Mouse (Mus musculus) liver, embryonic 14.5 days (tissue): ENCODE measurements around the gene Ppp1cb. TPM values are rescaled to one million over a fixed set of nuclear protein-coding genes. Genes with fewer than 3 reads are reported as not detected.

ENCODE experiments used
- ATAC-seq: fragments of 200-750 bp; cut with Nextera tagmentation; 2 replicates; pipeline ENCODE4 v1.8.0; 2017; ENCODE audit warnings: moderate number of reproducible peaks, mild to moderate bottlenecking, moderate library complexity; ENCODE audit not compliant: insufficient read depth
- DNase-seq, 3 experiments: peaks; one replicate each; pipeline ENCODE4 v3.0.0-alpha.2; 2012 to 2013; ENCODE audit warnings: low read depth in 3 of 3, low spot score in 3 of 3
- H3K27ac ChIP-seq: fragments of 300-500 bp; sonication (generic); 2 replicates; pipeline ENCODE4 v1.5.1; 2014; ENCODE audit warnings: moderate library complexity, mild to moderate bottlenecking, control low read depth, inconsistent platforms
- H3K27me3 ChIP-seq: fragments of 300-500 bp; sonication (generic); 2 replicates; pipeline ENCODE4 v1.6.1; 2014; ENCODE audit warnings: mild to moderate bottlenecking, low read length, moderate library complexity; ENCODE audit not compliant: control insufficient read depth, insufficient read depth
- H3K36me3 ChIP-seq: fragments of 300-500 bp; sonication (generic); replicated peaks from 2 replicates; pipeline ENCODE4 v1.6.1; 2014; ENCODE audit warnings: low read depth; ENCODE audit not compliant: control insufficient read depth, insufficient read depth
- H3K4me1 ChIP-seq, 2 experiments: fragments of 200-500 bp in 1 of 2; fragments of 300-500 bp in 1 of 2; sonication (generic) in 1 of 2; replicated peaks; 2 replicates each; pipeline ENCODE4 v1.6.1; 2012 to 2014; ENCODE audit warnings: antibody characterized with exemption in 1 of 2, inconsistent platforms in 1 of 2, low read length in 1 of 2; ENCODE audit not compliant: control insufficient read depth in 2 of 2, insufficient read depth in 2 of 2
- H3K4me2 ChIP-seq: fragments of 300-500 bp; sonication (generic); 2 replicates; pipeline ENCODE4 v1.6.1; 2014; ENCODE audit warnings: low read depth, mild to moderate bottlenecking, control low read depth, moderate library complexity
- H3K4me3 ChIP-seq, 2 experiments: fragments of 200-500 bp in 1 of 2; fragments of 300-500 bp in 1 of 2; sonication (generic) in 1 of 2; 2 replicates each; pipeline ENCODE4 v1.5.1; 2012 to 2014; ENCODE audit warnings: low read depth in 2 of 2, low read length in 2 of 2, mild to moderate bottlenecking in 2 of 2, control low read depth in 1 of 2, inconsistent platforms in 1 of 2, moderate library complexity in 1 of 2; ENCODE audit not compliant: insufficient read depth in 1 of 2
- H3K9ac ChIP-seq: fragments of 300-500 bp; sonication (generic); replicated peaks from 2 replicates; pipeline ENCODE4 v1.6.1; 2014; ENCODE audit warnings: mild to moderate bottlenecking, control low read depth, moderate library complexity
- H3K9me3 ChIP-seq: fragments of 300-500 bp; sonication (generic); 2 replicates; pipeline ENCODE4 v1.6.1; 2016; ENCODE audit warnings: low read length, mixed read lengths; ENCODE audit not compliant: control insufficient read depth
- CTCF ChIP-seq: IDR thresholded peaks from 2 replicates; pipeline ENCODE4 v1.5.1; 2016; ENCODE audit warnings: antibody characterized with exemption, low read depth, control low read depth
- EP300 ChIP-seq: IDR thresholded peaks from 2 replicates; pipeline ENCODE4 v1.6.1; 2016; ENCODE audit warnings: antibody characterized with exemption, low read depth
- WGBS: fragments of 180-500 bp; shearing (Covaris S2); extraction: QIAGEN DNeasy Blood & Tissue Kit; methylation state at CpG from one replicate; pipeline ENCODE4 v1.1.7; 2014; ENCODE audit not compliant: insufficient replicate concordance; 5-methylcytosine and 5-hydroxymethylcytosine counted together
- polyA plus RNA-seq, 2 experiments: library from polyadenylated mRNA; depleted of rRNA in 1 of 2; stranded (reverse) in 1 of 2; unstranded in 1 of 2; fragments of >200 nt; fragmentation: Nextera tagmentation in 1 of 2; extraction: Ambion mirVana in 1 of 2; gene quantifications; 2 replicates each; pipeline versions ENCODE4 v1.2.1 to v1.2.3; 2012 to 2014

The Ppp1cb gene
- polyA plus RNA-seq, 2 experiments: 92.1 to 135 TPM

DNA sequence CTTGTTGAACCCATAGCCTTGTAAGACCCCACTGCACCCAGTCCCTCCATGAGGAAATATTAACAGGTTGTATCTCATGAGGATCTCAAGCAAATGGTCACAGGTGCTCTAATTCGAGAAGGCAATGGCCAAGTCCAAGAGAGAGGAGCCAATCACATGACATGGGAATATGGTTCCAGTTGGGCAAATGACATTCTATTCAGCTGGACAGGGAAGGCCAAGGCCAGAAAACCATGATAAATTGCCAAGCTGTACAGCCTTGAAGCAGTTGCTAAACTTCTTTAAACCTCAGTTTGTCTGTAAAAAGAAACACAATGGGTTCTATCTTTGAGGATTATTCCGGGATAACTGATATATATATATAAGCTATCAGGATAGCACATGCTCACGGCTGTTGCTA, 14.7 kb upstream of the Ppp1cb start:
- no peak overlapping the region for H3K27ac ChIP-seq
- no peak overlapping the region for H3K4me3 ChIP-seq
- no peaks in the 10 kb centered on the region for H3K27me3 ChIP-seq
- no peaks in the 10 kb centered on the region for H3K4me1 ChIP-seq
- H3K9ac ChIP-seq: no peak overlapping the region
- ATAC-seq (no peak), DNase-seq (no peak)
- 63% methylated on average over 3 of the region's 3 CpGs for WGBS
- H3K4me2 ChIP-seq: no peak overlapping the region
- H3K36me3 ChIP-seq: no peaks in the 10 kb centered on the region
- no peaks in the 10 kb centered on the region for H3K9me3 ChIP-seq
- TF ChIP-seq EP300 (no peak), CTCF (no peak)

DNA sequence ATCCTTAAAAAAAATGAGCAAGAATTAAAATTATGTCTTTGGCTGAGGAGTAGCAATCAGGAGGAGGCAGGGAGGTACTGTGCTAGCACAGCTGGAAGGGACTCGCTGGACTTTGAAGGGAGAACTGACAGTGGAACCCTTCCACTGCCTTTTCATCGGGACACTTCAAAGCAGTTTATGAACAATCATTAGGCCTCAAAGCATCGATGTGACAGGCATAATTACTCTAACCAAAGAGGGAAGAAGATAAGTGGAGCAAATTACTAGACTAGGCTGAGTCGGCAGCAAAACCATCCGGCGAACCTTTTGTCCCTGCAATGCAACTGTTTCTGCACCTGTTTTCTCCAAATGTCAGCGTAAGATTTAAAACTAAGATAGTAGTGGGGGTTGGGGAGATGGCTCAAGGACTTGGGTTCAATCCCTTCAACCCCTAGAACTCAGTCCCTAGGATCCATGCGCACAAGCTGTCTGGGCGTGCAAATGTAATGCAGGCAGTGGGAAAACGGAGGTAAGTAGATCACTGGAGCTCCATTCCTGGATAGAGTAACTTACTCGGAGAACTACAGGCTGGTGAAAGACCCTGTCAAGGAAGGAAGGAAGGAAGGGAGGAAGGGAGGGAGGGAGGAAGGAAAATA, 13.2 kb upstream of the Ppp1cb start:
- Histone ChIP-seq H3K9me3 (no peaks in the 10 kb centered on the region), H3K4me1 (no peaks in the 10 kb centered on the region), H3K4me2 (no peak overlapping the region), H3K27ac (no peak overlapping the region), H3K9ac (no peak overlapping the region), H3K27me3 (no peaks in the 10 kb centered on the region), H3K36me3 (no peaks in the 10 kb centered on the region), H3K4me3 (no peak overlapping the region)
- DNase-seq (no peak), ATAC-seq (no peak)
- TF ChIP-seq EP300 (no peak), CTCF (no peak)
- 58% methylated on average over 11 of the region's 11 CpGs for WGBS

DNA sequence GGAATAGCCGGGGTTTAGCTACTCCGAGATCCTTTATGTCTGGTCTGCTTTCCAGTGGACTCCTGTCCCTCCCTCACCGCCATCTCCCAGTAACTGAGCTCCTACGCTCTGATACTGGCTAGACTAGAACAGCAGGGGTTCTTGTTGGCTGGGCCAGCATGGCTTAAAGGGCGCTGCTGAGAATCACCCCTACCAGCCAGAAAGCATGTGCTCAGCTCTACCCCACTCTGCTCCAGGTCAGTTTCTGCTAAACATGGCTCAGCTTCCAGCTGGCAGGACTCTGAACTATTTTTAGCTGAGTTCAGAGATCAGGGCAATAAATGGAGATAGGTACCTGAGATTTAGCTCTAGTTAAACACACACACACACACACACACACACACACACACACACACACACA, 12.2 kb upstream of the Ppp1cb start:
- Histone ChIP-seq H3K4me1 (no peaks in the 10 kb centered on the region), H3K27me3 (no peaks in the 10 kb centered on the region), H3K4me2 (no peak overlapping the region), H3K9me3 (no peaks in the 10 kb centered on the region), H3K4me3 (no peak overlapping the region), H3K27ac (no peak overlapping the region), H3K9ac (no peak overlapping the region), H3K36me3 (no peaks in the 10 kb centered on the region)
- no peak for ATAC-seq
- 70% methylated on average over 5 of the region's 5 CpGs for WGBS
- no peak for DNase-seq
- TF ChIP-seq CTCF (no peak), EP300 (no peak)

DNA sequence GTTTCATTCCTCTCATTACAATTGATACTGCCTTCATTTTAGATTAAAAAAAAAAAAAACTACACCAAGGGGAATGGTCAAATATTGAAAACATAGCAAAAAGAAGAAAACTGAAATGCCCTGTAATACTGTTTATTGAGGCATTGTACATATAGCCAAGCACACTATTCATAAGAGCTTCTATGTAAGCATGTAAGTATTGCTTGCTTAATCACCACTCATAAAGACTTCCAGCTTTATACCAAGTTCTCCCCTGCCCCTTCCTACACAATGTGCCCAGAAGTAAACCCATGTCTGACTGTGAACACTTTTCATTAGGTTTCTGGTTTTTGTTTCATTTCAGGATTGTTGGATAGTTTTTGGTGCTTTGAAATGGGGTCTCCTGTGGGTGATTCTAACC, 11.8 kb upstream of the Ppp1cb start:
- no peak overlapping the region for H3K9ac ChIP-seq
- no peaks in the 10 kb centered on the region for H3K36me3 ChIP-seq
- no peak overlapping the region for H3K27ac ChIP-seq
- H3K4me3 ChIP-seq: no peak overlapping the region
- H3K4me2 ChIP-seq: no peak overlapping the region
- ATAC-seq (no peak), DNase-seq (no peak)
- H3K9me3 ChIP-seq: no peaks in the 10 kb centered on the region
- no peaks in the 10 kb centered on the region for H3K27me3 ChIP-seq
- H3K4me1 ChIP-seq: no peaks in the 10 kb centered on the region
- TF ChIP-seq EP300 (no peak), CTCF (no peak)

DNA sequence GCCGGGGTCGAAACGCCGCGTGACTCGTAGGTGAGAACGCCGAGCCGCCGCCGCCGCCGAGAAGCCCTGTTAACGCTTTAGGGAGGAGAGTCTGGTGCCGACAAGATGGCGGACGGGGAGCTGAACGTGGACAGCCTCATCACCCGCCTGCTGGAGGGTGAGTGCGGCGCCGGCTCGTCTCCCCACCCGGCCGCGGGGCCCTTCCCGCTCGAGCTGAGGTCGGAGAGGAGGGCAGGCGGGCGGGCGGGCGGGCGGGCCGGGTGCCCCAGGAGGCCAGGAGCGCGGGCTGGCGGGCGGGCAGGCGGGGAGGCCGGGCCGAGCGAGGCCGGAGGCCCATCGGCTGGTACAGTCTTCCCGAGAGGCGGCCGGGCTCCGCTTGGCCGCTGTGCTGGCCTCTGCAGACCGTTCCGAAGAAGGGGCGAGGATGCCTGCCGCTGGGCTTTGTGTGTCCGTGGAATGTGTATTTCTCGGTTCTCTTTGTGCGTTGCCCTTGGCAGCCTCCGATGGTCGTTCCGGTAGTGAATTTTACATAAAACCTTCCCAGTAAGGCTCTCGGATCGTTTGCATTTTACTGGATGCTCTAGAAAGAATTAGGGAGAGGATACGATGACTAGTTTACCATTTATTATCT, 723 bp downstream of the Ppp1cb start:
- H3K27me3 ChIP-seq: no peaks in the 10 kb centered on the region
- H3K9ac ChIP-seq: peak overlapping the region; percentile 99
- no peaks in the 10 kb centered on the region for H3K36me3 ChIP-seq
- H3K4me3 ChIP-seq: peak overlapping the region; percentile 84 to 96
- H3K4me2 ChIP-seq: peak overlapping the region; percentile 68
- TF ChIP-seq EP300 (no peak), CTCF (no peak)
- WGBS: under 1% methylated on average over 48 of the region's 63 CpGs
- DNase-seq: peak in 2 of 3 experiments; percentile 43 to 50
- peak overlapping the region; percentile 94 for H3K27ac ChIP-seq
- ATAC-seq: peak; percentile 53
- peaks cover 8 to 19% of the 10 kb centered on the region in 2 experiments for H3K4me1 ChIP-seq
- H3K9me3 ChIP-seq: no peaks in the 10 kb centered on the region
